Mouse (Mus musculus) olfactory bulb, adult 2 months (tissue): ENCODE results near the gene Kcnk12.

ENCODE experiments used
- CTCF ChIP-seq: fragments of 200-500 bp; IDR thresholded peaks from 2 replicates; pipeline ENCODE4 v1.5.1; 2012; ENCODE audit warnings: low read depth, mild to moderate bottlenecking, low read length, moderate library complexity; ENCODE audit not compliant: insufficient read depth
- POLR2A ChIP-seq: fragments of 200-500 bp; IDR thresholded peaks from 2 replicates; pipeline ENCODE4 v1.6.1; 2012; ENCODE audit warnings: mild to moderate bottlenecking, low read depth, low read length, moderate library complexity; ENCODE audit not compliant: insufficient read depth

GRCm38 (mm10) chr17:87745926-87746888 lies 51.6 kb downstream of the Kcnk12 start:
- TF ChIP-seq POLR2A (no peak), CTCF (no peak; the same call in 1 of the 2 replicates)
